Mouse (Mus musculus): ENCODE data around the gene Zfp593. TPM values are rescaled to one million over a fixed set of nuclear protein-coding genes. Genes with fewer than 3 reads are reported as not detected.
A peak's percentile ranks its signal among the peaks of the same experiment; 100 is the strongest.

Gene Zfp593
- total RNA-seq, 2 experiments from 2014 or later = 3.3 to 4.4 TPM

DNA sequence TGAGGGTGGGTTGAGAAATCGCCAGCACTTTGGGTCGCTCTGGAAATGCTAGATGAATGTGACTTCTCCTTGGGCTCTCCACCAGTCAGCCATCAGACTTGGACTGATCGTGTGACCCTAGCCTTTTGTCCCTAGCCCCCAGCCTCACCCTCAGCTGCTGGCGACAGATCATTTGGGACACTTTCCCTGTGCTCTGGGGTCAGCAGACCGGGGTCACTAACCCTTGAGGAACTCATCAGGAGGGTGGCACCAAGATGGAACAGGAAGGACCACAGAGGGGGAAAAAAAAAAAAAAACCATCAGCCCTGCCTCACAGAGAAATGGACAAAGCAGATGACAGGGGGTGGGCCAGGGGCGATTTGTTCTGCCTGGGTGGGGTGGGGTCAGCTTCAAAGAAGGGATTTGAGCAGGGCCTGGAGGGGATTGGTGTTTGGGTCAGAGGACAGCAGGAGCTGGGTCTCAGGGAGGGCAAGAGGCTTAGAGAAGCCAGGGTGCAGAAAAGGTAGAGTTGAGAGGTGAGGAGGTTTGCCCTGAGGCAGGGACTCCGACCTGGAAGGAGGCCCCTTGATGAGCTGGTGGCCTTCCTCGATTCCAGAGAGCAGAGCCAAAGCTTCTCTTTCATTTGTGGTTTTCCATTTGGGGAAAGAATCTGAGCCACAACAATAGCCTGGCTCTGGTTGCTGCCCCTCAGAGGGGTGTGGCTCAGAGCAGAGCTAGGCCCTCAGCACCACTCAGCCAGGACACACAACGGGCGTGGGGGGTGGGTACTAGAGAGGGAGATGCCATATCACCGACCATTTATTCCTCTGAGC lies 12.0 kb upstream of the Zfp593 start:
- DNase-seq = no peak

DNA sequence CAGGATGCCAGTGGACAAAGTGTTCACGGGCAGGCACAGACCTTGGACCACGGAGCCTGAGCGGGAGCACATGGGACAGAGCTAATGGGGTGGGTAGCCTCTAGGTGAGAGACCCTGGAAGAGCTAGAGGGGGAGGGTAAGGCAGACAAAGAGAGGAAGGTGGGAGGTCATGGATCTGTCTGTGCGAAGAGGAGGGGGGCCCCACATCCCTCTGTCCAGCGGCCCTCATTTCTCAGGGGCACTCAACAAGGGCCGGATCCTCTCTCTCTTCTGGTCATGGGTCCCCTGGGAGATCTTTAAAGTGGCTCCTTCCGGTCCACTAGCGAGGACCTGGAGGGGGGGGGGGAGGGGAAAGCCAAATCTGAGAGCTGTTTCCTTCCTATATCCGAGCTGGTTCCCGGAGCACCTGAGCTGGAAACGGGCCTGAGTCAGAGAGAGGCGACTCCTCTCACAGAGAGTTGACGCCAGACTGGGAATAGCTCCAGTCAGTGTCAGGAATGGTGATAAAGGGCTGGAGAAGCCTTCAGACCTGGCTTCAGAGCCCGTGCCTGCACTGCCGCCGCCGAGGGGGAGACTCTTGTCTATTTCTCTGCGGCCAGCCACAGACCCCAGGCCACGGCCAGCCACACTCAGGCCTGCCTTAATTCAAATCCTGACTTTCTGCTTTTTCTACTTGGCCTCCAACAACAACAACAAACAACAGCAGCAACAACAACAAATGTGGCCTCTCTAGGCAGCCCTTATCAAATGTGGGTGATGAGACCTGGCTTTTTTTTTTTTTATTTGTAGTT lies 11.2 kb upstream of the Zfp593 start:
- DNase-seq = no peak

DNA sequence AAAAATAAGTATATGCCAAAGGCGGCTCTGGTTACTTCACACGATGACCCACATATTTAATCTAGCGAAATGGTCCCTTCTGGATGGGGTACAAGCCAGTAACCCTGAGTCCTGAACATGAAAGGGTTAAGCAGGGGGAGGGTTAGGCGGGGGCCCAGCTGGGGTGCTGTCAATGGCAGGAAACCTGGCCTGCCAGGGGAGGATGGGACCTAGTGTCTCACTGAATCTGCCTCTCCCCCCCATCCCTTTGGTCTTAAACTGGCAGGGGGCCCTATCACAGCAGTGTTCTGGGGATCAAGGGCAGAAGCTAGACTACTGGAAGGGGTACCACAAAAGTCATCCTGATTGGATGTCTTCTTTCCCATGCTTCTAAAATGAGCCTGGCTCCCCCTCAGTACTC lies 10.5 kb upstream of the Zfp593 start:
- no peak for DNase-seq

DNA sequence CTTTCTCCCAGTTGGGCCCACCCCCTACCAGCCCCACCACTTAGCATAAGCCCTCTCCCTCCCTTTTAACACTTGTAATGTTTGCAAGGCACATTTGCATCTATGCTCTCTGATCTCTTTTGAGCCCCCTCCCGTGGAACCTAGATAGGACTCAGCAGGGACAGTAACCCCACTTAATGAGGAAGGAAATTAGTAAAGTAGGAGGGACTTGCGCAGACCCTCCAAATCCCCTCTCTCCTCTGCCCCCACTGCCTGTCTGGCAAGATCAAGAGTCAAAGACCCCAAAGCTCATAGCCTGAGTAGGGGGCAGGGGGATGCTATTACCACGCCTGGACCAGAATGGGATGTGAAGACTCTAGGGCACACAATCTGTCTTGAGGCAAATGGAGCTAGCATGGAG lies 9.4 kb upstream of the Zfp593 start:
- no peak for DNase-seq

DNA sequence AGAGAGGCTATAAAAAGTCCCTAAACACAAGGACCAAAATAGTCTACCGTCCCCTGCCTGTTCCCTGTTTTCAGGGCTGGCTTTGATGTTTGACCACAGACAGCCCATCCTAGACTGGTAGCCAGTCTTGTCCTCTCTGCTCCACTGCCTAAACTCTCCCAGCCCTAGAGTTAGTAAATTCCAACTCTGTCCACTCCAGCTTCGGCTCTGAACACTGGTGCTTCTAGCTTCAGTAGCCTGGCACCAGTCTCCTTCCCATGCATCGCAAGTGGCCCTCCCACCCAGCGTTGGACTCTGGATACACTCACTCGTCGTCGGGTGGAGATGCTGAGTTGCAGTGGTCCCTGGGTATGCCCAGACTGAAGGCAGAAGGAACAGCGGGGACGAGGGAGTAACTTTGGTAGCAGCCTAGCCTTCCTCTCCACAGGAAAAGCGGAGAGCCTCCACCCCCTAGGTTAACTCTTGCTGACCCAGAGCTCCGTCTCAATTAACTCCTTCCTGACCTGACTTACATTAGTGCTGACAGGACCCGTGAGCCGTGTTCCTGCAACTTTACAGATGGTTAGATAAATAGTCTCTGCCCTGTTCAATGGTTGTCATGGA lies 8.4 kb upstream of the Zfp593 start, which contains the start of gene Grrp1:
TSS of gene Grrp1 (minus strand) at position 385 of the 603 bp plus-strand sequence.
- no peak for DNase-seq

DNA sequence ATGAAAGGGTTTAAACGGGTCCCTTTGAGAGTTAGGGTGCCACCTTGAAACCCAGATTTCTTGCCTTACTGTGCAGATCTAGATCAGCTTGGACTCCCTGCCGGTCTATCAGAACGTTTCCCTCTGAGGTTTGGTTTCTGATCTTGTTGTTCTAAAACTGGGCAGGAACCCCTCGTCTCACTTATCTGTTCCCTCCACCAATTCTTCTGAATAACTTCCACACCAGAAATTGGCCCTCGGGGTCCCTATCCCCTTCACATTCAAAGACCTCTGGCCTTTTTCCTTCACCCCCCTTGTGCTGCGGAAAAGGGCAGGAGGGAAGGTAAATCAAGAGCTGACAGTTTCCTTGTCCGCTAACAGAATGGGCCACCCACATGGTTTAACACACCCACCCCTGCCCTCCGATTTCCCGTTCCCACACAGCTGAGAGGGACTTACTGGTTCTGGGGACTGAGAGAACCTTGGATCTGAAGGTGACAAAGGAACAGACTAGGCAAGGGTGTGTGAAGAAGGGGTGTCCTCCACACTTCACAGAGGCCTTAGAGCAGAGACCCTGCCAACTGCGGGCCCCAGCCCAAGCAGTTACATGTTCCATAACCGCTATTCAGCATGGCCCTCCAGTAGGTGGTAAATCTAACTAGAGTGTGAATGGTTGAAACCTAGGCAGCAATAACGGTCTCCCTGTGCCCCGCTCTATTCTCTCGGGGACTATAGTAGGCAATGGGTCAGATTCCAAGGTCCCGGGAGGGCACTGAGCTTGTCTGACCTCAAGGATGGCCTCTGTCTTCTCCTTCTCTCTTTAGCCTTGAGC lies 7.7 kb upstream of the Zfp593 start:
- no peak for DNase-seq

DNA sequence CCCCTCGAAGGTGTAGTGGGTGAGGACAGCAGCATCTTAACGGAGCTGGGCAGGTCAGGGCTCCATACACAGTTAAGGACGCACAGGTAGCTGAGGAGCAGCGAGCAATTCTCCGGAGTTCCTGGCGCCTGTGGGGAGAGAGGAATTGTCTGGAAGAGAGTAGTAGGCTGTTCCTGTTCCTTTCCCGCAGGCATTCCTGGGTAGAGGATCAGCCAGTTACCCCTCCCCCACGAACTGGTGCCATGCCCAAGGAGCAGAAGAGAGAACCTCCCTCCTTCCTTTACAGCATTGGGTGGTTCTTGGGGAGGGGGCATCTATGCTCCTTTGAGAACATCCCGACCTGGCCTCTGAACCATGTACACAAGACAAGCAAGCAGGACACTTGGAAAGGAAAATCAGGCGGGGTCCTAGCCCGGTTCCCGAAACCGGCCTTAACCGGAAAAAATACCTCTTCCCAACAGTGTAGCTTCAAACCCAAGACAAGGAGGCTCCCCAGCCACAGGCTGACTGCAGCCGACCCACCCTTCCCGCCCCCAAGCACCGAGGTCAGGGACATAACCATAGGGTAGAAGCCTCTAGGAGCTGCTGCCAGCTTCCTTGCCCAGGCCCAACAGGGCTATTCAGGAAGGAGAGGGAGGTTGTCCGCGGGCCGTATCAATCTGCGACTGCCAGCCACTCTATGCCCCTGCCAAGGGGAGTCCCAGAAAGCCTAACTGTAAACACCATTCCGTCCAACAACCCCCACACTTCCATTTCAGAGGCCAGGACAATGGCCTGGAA lies 6.9 kb upstream of the Zfp593 start:
- DNase-seq = no peak

DNA sequence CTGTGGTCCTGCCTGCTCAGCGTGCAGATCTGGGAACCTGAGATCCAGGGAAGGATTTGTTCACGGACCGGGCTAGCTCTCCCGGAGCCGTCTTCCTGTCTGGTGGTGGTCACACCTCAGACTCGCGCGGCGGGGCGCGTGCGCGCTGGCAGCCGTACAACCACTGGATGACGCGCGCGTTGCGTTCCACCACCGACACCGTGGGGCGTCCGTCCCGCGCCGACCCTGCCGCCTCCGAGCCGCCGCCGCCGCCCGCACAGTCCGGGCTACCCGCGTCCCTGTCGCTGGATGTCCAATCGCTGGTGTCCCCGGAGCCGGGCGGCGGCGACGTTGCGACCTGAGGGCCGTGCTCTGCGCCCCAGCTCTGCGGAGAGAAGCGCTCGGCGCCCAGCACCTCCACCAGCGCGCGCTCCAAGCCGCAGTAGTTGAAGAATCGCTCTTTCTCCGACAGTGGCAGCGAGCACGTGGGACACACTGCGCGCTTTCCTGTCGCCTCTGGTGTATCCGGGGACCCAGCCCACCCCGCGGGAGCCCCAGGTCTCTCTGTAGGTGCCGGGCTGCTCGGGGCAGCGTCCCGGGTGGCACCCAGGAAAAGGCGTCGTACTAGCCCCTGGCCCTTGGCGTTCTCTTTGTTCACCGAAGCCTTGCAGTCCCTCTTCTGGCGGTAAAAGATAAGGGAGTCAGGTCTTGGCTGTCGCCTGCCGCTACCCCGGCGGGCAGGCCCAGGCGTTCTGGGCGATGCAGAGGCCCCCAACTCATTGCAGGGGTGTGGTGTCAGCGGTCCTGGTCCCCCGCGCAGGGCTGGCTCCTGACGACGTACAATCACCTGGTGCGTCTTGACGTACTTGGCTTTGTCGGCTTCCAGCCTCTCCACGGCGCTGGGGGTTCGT lies 6.1 kb upstream of the Zfp593 start:
- DNase-seq = no peak

DNA sequence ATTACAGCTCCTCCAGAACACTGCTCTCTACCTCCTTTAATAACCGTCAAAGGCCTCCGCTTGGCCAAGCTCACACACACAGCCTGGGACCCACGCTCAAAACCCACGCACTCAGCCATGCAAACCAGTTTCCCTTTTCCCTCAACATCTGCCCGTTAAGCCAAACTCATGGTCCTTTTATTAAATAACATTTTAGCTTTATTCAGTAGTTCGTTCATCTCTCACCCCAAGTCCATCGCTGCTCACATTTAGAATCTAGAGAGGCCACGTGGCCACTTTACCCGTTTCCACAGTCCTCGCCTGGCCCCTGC lies 5.5 kb upstream of the Zfp593 start:
- DNase-seq = no peak

DNA sequence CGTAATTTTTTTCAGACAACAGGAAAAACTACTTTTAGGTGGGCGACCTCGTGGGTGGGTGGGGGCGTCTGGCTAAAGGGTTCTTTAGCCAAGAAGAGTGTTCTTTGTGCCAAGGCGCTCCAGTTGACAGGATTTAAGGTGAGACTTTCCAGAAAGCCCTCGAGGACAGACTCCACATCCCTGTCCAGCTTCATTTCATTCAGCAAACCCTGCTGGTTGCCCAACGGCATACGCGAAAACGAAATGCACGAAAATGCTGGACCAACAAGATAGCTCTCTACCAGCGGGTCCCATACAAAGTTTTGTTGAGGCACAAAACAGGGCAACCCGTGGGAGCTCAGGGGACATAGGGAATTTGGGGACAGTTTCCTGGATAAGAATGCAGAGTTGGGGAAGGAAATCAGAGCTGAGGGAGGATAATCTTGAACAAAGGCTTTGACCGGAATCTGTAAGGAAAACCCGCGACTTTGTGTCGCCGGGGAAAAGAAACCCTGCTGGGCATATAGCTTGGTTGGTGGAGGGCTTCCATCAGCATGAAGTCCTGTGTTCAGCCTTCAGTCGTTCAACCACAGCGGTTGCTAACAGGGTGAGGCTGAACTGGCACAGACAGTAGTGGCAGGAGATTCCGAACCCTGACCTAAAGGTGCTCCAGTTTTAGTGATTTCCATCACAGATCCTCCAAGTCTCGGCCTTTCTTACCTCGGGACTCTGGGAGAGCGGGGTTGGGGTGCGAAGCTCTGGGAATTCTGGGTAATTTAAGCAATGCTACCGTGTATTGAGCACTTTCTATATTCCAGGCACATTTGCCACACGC lies 4.9 kb upstream of the Zfp593 start:
- DNase-seq = no peak

DNA sequence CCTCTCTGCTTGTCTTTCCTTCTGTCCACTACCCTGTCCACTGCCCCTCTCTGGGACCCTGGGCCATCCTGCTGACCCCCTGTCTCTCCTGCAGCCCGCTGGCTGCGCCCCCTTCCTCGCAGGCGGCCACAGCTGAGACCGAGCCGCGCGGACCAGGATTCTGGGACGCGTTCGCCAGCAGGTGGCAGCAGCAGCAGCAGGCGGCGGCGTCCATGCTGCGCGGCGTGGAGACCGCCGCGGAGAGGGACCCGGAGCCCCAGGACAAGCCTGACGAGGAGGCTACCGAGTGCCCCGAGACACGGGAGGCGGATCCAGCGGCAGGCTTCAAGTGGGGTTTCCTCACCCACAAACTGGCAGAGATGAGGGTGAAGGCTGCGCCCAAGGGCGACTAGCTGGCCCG lies 4.3 kb upstream of the Zfp593 start:
- peak; percentile 62 for DNase-seq

DNA sequence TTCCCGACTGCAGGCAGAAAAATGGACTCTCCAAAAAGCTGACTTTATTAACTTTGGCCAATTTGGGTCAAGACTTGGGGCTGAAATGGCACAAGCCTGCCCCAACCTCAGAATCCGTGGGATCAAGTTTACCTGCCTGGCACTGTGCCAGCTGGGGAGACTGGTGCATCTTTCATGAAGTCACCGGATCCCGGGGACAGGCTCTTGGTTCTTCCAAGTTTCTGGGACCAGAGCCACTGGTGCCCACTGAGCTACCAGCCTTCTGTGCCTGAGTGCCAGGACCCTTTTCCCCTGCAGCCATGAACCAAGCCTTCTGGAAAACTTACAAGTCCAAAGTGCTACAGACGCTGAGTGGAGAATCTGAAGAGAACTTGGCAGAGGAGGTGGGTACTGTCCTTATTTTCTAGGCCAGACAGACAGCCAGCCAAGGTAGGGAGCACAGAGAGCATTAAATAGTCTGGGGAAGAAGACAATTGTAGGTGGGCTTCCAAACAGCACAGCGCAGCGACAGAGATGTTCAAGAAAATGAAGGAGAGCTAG lies 1.4 kb upstream of the Zfp593 start, which contains the start of gene Gm30191:
TSS of gene Gm30191 (plus strand) at position 217 of the 540 bp plus-strand sequence.
- no peak for DNase-seq

DNA sequence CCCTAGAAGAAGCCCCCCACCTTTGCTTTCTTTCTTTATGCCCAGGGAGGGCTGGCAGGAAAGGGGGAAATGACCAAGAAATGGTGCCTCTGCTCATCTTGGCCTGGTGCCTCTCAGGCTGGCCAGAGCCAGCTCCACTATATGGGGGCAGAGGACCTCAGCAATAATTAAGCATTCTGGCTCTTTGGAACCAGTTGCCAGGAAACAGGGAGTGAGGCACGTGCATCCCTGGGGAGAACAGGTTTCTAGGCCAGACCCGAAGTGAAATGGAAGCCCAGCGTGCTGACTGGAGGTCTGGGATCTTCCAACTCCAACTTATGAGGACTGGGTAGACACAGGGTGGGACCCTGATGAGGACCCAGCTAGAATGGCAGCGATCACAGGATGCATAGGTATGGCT lies 864 bp upstream of the Zfp593 start:
- DNase-seq = no peak

DNA sequence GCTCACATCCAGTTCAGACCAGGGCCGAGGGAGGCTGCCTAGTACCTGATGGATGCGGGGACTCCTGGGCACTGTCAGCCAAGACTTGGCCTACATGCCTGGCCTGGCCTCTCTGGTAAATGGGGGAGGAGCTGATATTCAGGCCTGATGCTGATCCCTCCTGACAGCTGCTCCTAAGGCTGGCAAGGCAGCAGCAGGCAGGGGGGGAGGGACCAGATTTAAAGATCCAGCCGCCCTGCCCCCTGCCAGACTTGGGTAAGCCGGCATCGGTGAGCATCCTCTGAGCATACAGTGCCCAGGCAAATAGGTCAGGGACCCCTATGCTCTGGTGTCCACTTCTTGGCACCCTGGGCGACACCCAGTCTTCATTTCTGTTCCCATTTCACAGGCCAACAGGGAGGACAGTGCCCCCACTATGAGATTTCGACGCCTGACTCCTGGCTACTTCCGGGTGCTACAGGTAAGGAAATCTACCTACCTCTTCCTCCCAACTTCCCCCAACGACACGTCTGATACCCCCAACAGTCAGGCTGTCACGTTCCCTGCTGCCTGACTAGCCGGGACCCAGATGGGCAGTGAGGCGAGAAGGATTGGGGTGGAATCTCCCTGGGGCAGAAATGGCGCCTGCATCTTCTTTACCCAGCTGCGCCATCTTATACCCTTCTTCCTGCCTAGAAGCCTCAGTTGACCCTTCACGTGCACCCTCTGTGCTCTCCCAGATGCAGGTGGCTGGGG lies 1.7 kb downstream of the Zfp593 start, which contains the start of gene E130218I03Rik:
TSS of gene E130218I03Rik (plus strand) at position 147 of the 735 bp plus-strand sequence.
- peak; percentile 30 for DNase-seq

DNA sequence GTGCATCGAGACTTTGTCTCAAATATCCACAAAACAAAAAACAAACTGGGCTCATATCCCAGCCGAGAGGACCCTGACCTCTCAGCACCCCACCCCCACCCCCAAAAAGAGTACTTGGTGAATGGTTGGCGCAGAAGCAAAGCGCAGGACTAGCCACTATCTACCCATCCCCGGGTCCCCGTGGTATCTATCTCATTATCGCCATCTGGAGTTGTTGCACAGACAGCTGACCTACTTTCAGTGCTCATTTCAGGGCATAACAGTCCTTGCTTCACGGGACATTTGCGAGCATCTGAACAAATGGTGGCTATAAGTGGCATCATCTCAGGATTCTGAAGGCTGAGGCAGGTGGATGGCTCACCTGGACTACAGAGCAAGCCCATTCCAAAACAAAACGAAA lies 6.7 kb downstream of the Zfp593 start:
- DNase-seq = no peak

DNA sequence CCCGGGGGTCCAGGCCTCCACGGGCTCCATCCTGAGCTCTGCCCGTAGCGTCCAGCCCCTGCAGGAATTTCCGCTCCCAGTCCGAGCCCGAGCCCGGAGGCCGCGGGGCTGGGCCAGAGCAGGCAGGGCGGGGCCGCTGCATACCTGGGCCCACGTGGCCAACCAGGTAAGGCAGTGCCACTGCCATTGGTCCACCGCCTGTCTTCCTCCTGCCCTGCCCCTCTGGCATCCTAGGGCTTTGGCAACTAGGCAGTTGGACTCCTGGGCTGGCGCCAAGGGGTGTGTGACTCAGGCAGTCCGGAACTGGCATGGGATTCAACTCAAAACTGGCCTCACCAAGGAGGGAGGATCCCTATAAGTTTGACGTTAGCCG lies 7.1 kb downstream of the Zfp593 start, which contains the start of gene Cnksr1:
TSS of gene Cnksr1 (minus strand) at position 121 of the 373 bp plus-strand sequence.
- DNase-seq = peak; percentile 74

DNA sequence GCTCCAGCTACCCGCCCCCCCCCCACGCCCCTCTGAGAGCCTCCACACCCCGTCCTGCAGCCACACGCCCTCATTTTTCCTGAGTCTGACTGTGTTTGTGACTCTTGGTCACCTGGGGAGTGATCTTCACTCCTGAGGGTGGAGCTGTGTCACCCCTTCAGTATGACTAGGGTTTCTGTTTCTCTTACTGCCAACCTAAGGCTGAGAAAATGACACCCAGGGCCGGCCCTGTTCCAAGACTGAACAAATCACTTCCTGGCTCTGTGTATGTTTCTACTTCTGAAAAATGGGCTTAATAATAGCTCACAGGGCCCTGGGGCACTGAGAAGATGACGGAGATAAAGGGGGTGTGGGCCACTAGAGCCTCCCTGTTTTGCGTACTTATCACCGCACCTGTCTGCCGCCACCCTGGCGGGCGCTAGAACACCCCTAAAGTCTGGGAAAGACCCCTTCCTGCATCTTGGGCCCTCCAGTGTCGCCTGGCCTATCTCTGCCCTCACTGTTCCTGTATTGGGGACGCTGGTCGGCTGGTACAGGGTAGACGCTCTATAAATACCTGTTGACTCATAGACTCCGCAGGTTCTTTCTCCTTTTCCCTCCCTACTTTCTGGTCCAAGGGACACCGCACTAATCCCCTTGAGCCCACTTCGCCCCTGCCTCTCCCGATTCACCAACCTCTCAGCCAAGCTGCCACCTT lies 7.7 kb downstream of the Zfp593 start:
- DNase-seq = no peak

DNA sequence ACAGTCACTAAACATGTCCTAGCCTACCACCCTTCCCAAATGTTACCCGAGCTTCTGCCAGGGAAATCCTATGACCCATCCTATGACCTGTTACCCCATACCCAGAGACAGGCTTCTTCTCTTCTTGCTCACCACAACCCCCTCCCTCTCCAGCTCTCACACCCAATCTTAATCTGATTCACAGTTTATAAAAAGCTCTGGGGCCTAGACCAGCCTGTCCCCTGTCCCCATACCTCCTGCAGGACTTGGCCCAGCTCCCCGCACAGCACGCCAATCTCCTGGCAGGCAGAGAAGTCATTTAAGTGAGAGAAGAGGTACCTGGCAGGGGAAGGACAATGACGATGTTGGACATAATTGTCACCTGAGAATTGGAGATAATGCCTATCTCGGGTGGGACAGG lies 10.5 kb downstream of the Zfp593 start:
- peak; percentile 72 for DNase-seq
